Mouse (Mus musculus) heart, postnatal 0 days (tissue): Measurements from ENCODE around the gene Rtl6.

ENCODE experiments used
- CTCF ChIP-seq: IDR thresholded peaks from 2 replicates; pipeline ENCODE4 v1.5.1; 2016; ENCODE audit warnings: antibody characterized with exemption, control low read depth, low read depth
- EP300 ChIP-seq: IDR thresholded peaks from 2 replicates; pipeline ENCODE4 v1.6.1; 2016; ENCODE audit warnings: antibody characterized with exemption, low read depth

- TF ChIP-seq CTCF: no peak
- no peak for TF ChIP-seq EP300
Observed at GRCm38 (mm10) chr15:84522953-84523689, 34.5 kb downstream of the Rtl6 start.
